Mouse (Mus musculus) thymus, postnatal 0 days (tissue): ENCODE measurements around the gene Scd2. TPM values are rescaled to one million over a fixed set of nuclear protein-coding genes. Genes with fewer than 3 reads are reported as not detected.
A peak's percentile ranks its signal among the peaks of the same experiment; 100 is the strongest.
"Not testable (repeated sequence)": the region's sequence is repeated elsewhere in the genome, so short reads cannot be mapped to it uniquely, and the experiment has no call there.

ENCODE experiments used
- DNase-seq: peaks from one replicate; pipeline ENCODE4 v3.0.0-alpha.2; 2015; ENCODE audit warnings: low spot score
- polyA plus RNA-seq: library from polyadenylated mRNA; unstranded; fragments of >200 nt; fragmentation: Nextera tagmentation; extraction: Ambion mirVana; gene quantifications from 2 replicates; pipeline ENCODE4 v1.2.1, GENCODE M21; 2015

Gene Scd2
- polyA plus RNA-seq, 1 experiment from 2014 or later: 68.8 TPM

GRCm38 (mm10) chr19:44310814-44311213 lies 17.3 kb downstream of the Scd2 start:
- DNase-seq: no peak

GRCm38 (mm10) chr19:44311306-44312006 lies 18.0 kb downstream of the Scd2 start:
- no peak for DNase-seq

- no peak for DNase-seq
Observed at GRCm38 (mm10) chr19:44312007-44312360, 18.5 kb downstream of the Scd2 start.

GRCm38 (mm10) chr19:44313066-44313465 lies 19.6 kb downstream of the Scd2 start:
- DNase-seq: no peak

DNA sequence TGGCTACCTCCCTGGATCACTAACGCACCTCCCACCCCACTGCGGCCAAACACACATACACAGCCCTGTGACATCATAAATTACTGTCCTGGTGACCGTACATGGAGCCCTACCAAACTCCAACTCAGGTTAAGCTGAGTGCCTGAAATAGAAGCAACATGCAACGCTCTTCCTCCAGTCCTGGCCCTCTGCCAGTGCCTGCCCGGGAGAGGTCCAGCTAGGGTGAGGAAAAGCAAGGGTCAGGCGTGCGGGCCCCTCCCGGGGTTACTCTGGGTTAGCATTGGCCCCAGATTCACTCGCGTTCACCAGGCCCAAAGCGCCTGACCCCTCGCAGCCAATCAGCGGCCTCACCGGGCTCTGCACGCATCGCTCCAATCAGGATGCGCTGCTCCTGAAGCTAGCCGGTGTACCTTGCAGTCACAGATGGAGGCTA lies 20.9 kb downstream of the Scd2 start:
- DNase-seq: peak; percentile 59

DNA sequence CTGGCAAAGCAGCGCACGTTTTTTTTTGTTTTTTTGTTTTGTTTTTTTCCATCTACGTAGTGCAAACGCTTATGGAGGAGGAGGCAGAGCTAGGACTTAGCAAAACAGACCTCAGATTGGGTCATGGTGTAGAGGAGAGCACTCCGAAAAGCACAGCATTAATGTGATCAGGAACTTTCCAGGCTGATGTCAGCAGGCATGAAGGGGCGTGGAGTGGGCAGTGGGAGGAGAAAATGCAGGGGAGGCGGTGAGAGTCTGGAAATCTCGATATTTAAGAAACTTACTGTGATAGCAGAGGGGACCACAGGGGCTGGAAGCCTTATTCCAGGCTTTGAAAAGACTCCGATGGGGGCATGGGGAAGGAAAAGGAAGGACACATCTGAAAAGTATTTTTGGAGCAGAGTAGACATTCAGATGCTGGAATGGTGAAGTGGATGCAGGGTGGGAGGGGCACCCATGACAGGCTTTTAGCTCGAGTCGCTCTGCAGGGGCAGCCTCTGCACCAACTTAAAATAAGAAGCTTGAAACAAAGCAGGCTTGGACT lies 21.5 kb downstream of the Scd2 start:
- no peak for DNase-seq

DNA sequence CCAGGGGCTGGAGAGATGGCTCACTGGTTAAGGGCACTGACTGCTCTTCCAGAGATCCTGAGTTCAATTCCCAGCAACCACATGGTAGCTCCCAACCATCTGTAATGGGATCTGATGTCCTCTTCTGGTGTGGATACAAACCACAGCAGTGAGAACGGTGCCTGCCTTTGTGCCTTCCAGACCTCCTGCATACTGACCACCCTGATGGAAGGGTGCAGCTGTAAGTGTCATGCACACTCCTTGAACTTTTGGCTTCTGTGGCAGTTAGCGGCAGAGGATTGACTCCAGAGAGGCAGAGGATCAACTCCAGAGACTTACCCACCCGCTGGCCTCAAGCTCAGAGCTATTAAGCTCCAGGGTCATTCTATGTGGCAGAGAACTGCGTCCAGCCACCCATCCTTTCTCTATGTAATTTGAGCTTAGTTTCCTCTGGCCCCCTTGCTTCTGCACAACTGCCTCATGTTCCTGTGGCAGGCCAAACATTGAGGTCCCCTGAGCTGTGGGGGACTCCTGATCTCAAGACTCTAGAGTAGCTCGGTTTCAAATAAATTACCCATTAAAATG lies 23.4 kb downstream of the Scd2 start:
- no peak for DNase-seq

DNA sequence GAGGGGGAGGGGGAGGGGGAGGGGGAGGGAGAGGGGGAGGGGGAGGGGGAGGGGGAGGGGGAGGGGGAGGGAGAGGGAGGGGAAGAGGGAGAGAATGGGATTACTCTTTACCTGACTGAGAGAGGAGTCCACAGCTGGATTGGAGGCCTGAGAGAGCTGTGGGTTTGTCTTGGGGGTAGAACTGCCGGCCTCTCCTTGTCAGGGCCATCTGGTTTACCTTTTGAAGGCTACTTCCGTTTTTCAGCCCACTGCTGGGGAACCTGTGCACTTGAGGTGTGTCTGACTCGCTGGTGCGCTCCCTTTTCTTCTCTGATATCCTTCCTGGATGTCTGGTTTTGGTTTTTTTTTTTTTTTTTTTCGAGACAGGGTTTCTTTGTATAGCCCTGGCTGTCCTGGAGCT lies 23.9 kb downstream of the Scd2 start:
- DNase-seq: no peak

DNA sequence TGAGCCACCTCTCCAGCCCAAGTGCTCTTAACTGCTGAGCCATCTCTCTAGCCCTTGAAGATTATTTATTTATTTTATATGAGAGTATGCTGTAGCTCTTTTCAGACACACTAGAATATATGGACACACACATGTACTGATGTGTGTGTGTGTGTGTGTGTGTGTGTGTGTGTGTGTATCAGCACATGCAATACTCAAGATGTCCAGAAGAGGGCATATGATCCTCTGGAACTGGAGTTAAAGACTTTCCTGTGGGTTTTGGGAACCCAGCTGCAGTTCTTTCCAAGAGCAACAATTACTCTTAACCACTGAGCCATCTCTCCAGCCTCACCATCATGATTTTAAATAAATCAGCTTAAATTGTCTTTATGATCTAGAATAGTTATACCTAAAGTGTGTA lies 25.1 kb downstream of the Scd2 start:
- no peak for DNase-seq

- no peak for DNase-seq
Observed at GRCm38 (mm10) chr19:44320316-44320715, 26.8 kb downstream of the Scd2 start.

- DNase-seq: no peak
Observed at GRCm38 (mm10) chr19:44321201-44321600, 27.7 kb downstream of the Scd2 start.

- no peak for DNase-seq
Observed at GRCm38 (mm10) chr19:44321631-44322030, 28.2 kb downstream of the Scd2 start.

- DNase-seq: no peak
Observed at GRCm38 (mm10) chr19:44329566-44329965, 36.1 kb downstream of the Scd2 start.

GRCm38 (mm10) chr19:44331128-44331527 lies 37.7 kb downstream of the Scd2 start:
- DNase-seq: not testable (repeated sequence)

- DNase-seq: no peak
Observed at GRCm38 (mm10) chr19:44331911-44332310, 38.4 kb downstream of the Scd2 start.

- DNase-seq: no peak
Observed at GRCm38 (mm10) chr19:44332326-44332725, 38.9 kb downstream of the Scd2 start.

- DNase-seq: no peak
Observed at GRCm38 (mm10) chr19:44332833-44333623, 39.6 kb downstream of the Scd2 start, which contains the start of gene Scd4. Gene Scd4 (plus strand): TSS chr19:44333092.

DNA sequence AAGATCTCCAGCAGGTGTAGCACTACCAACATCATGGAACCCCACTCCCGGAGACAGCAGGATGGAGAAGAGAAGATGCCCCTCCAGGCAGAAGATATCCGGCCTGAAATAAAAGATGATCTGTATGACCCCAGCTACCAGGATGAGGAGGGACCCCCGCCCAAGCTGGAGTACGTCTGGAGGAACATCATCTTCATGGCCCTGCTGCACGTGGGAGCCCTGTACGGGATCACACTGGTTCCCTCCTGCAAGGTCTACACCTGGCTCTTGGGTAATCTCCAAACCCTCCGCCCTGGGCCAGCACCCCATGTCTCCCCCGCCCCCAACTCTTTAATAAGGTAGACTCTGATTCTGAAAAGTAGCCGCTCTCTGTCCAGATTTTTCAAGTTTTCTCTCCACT lies 40.5 kb downstream of the Scd2 start:
- no peak for DNase-seq

- DNase-seq: no peak
Observed at GRCm38 (mm10) chr19:44335876-44336662, 42.6 kb downstream of the Scd2 start.

- no peak for DNase-seq
Observed at GRCm38 (mm10) chr19:44349689-44350088, 56.2 kb downstream of the Scd2 start.

GRCm38 (mm10) chr19:44351756-44352155 lies 58.3 kb downstream of the Scd2 start:
- DNase-seq: no peak
